Mouse (Mus musculus): ENCODE measurements around the gene Hist1h1t. TPM values are rescaled to one million over a fixed set of nuclear protein-coding genes. Genes with fewer than 3 reads are reported as not detected.

Gene Hist1h1t
- not detected for polyA plus RNA-seq (2014; fragmentation: Illumina TruSeq; extraction: RNeasy Lipid Tissue Mini Kit (QIAGEN cat#74804); ENCODE audit: low read depth, low replicate concordance)

DNA sequence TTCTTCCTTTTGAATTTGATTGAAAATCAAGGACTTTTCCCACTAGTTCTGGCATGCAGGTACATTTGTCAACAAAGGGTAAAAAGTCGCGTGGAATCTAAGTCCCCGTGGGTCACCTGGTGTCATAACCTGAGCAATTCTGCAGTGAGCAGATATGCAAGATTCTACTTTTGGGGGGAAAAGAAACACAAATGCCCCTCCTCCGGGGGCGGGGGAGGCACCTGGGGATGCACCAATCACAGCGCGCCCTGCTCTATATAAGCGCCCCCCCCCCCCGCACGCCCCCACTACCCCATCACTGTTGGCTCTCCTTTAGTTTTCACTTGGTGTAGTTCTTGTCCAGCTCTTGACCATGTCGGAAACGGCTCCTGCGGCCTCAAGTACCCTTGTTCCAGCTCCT lies at the start of gene Hist1h1t:
Gene Hist1h1t (plus strand): TSS at position 301 of the 400 bp plus-strand sequence.

DNA sequence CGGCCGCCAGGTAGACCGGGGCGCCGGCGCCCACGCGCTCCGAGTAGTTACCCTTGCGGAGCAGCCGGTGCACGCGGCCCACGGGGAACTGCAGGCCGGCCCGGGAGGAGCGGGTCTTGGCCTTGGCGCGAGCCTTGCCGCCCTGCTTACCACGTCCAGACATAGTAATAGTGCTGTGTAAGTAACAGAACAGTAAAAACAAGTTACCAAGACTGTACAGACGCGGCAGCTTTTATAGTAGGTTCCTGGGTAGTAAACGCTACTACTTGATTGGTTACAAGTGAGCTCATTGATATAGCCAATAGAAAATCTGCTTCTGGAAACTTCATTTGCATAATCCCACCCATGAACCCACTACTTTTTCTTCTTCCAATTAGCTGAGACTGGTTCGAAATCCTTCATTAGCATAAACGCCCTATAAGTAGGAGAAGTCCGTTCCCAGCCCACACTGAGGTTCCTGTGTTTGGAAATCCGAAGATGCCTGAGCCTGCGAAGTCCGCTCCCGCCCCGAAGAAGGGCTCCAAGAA lies 11.8 kb upstream of the Hist1h1t start, which contains the start of the genes Hist1h2ac and Hist1h2bc:
Gene Hist1h2ac (minus strand): TSS at position 194 of the 527 bp plus-strand sequence.
Gene Hist1h2bc (plus strand): TSS at position 445 of the 527 bp plus-strand sequence.

DNA sequence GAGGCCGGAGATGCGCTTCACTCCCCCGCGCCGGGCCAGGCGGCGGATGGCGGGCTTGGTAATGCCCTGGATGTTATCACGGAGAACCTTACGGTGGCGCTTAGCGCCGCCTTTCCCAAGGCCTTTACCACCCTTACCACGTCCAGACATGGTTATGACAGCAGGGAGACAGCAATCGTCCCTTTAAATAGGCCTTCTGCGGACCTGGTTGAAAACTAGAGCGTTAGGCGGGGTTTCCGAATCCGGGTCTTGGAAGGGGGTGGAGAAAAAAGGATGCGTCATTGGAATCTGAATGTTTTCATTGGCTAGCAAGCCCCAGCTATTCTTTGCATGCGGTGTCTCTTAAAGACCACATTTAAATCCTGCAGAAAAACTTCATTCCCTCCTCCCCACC lies 2.7 kb downstream of the Hist1h1t start, which contains the start of gene Hist1h4c:
Gene Hist1h4c (minus strand): TSS at position 155 of the 394 bp plus-strand sequence.

DNA sequence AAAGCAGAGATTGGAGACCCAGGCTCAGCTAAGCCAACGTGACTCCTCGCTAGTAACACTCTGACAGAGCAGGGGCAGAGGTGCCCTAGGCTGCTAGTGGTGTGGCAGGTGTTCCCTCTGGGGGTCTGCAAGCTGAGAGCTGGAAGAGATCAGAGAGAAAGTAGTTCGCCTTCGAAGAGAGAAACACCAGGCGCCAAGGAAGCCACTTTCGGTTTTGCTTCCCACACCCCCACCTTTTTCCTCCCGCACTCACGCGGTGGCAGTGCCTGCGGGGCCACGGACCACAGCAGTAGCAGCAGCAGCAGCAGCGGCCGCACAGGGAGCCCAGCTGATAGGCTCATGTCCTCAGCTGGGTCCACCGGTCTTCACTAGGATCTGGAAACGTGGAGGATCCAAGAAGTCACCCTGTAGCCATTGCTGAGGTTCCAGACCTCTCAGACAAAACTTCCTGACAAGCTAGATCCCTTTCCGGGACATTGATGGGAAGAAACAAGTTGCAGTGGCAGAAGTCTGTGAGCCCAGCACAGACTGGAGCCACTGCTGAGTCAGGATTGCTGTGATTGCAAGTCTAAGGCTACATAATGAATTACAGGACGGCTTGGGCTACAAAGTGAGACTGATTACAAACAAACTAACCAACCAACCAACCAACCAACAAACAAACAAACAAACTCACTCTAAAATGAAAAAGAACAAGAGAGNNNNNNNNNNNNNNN lies 14.9 kb downstream of the Hist1h1t start, which contains the start of gene Hfe:
Gene Hfe (minus strand): TSS at position 481 of the 716 bp plus-strand sequence.

DNA sequence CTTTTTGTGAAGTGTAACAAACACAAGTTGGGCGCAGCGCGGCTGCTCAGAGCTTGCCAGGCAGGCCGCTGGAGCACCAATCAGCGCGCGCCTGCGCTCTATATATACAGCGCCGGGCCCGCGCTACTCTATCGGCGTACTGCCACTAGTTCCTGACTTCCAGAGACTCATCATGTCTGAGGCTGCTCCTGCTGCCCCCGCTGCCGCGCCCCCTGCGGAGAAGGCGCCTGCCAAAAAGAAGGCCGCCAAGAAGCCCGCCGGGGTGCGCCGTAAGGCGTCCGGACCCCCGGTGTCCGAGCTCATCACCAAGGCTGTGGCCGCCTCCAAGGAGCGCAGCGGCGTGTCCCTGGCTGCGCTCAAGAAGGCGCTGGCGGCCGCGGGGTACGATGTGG lies 43.1 kb downstream of the Hist1h1t start, which contains the start of gene Hist1h1c:
Gene Hist1h1c (plus strand): TSS at position 132 of the 392 bp plus-strand sequence.

DNA sequence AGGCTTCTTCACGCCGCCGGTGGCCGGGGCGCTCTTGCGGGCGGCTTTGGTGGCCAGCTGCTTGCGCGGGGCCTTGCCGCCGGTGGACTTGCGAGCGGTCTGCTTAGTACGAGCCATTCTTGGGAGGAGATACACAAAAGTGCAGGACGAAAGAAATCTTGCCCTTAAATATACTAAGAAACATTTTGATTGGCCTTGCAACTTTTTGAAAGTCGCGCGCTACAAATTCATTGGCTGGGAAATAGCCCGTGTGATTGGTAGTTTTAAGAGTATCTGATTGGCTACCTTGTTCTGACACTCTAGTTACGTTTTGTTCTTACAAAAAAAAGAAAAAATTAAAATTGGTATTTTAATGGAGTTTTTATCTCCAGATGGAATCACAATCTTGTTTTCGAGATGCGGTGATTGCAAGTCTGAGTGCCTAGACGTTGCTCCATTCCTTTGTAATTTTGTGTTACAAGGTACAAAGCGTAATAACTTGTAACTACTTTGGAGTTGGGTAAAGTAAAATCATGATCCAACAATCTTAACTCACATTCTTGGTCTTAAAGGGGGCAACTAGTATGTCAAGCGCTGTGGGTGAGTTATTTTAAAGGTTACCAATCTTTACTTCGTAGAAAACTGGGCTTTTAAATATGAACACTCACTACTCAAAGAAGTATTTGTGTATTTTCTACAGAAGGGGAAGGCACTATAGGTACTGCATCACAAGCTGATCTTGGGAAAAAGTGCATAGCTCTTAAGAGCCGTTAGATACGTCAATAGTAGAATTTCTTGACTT lies 50.0 kb downstream of the Hist1h1t start, which contains the start of gene Hist1h3c:
Gene Hist1h3c (minus strand): TSS at position 222 of the 781 bp plus-strand sequence.

Other genes with a start within 250 kb of the Hist1h1t start
- not detected for gene Btn1a1, start 229.9 kb upstream of the Hist1h1t start, polyA plus RNA-seq (2014; fragmentation: Illumina TruSeq; extraction: RNeasy Lipid Tissue Mini Kit (QIAGEN cat#74804); ENCODE audit: low read depth, low replicate concordance)
- not detected for gene Btn2a2, start 207.0 kb upstream of the Hist1h1t start, polyA plus RNA-seq (2014; fragmentation: Illumina TruSeq; extraction: RNeasy Lipid Tissue Mini Kit (QIAGEN cat#74804); ENCODE audit: low read depth, low replicate concordance)
- gene Hist1h4h, start 164.8 kb upstream of the Hist1h1t start, polyA plus RNA-seq (2014; fragmentation: Illumina TruSeq; extraction: RNeasy Lipid Tissue Mini Kit (QIAGEN cat#74804); ENCODE audit: low read depth, low replicate concordance) = not detected
- not detected for gene Hist1h2af, start 161.9 kb upstream of the Hist1h1t start, polyA plus RNA-seq (2014; fragmentation: Illumina TruSeq; extraction: RNeasy Lipid Tissue Mini Kit (QIAGEN cat#74804); ENCODE audit: low read depth, low replicate concordance)
- not detected for gene Hist1h3g, start 160.4 kb upstream of the Hist1h1t start, polyA plus RNA-seq (2014; fragmentation: Illumina TruSeq; extraction: RNeasy Lipid Tissue Mini Kit (QIAGEN cat#74804); ENCODE audit: low read depth, low replicate concordance)
- 1.2 TPM for gene Hist1h2bh, start 152.4 kb upstream of the Hist1h1t start, polyA plus RNA-seq (2014; fragmentation: Illumina TruSeq; extraction: RNeasy Lipid Tissue Mini Kit (QIAGEN cat#74804); ENCODE audit: low read depth, low replicate concordance)
- not detected for gene Hist1h3f, start 151.8 kb upstream of the Hist1h1t start, polyA plus RNA-seq (2014; fragmentation: Illumina TruSeq; extraction: RNeasy Lipid Tissue Mini Kit (QIAGEN cat#74804); ENCODE audit: low read depth, low replicate concordance)
- not detected for gene Hist1h4f, start 144.2 kb upstream of the Hist1h1t start, polyA plus RNA-seq (2014; fragmentation: Illumina TruSeq; extraction: RNeasy Lipid Tissue Mini Kit (QIAGEN cat#74804); ENCODE audit: low read depth, low replicate concordance)
- gene Hist1h1d, start 142.6 kb upstream of the Hist1h1t start, polyA plus RNA-seq (2014; fragmentation: Illumina TruSeq; extraction: RNeasy Lipid Tissue Mini Kit (QIAGEN cat#74804); ENCODE audit: low read depth, low replicate concordance) = 3.8 TPM
- not detected for gene Hist1h3e, start 133.4 kb upstream of the Hist1h1t start, polyA plus RNA-seq (2014; fragmentation: Illumina TruSeq; extraction: RNeasy Lipid Tissue Mini Kit (QIAGEN cat#74804); ENCODE audit: low read depth, low replicate concordance)
- gene Hist1h2ae, start 124.6 kb upstream of the Hist1h1t start, polyA plus RNA-seq (2014; fragmentation: Illumina TruSeq; extraction: RNeasy Lipid Tissue Mini Kit (QIAGEN cat#74804); ENCODE audit: low read depth, low replicate concordance) = not detected
- gene Hist1h2bg, start 124.4 kb upstream of the Hist1h1t start, polyA plus RNA-seq (2014; fragmentation: Illumina TruSeq; extraction: RNeasy Lipid Tissue Mini Kit (QIAGEN cat#74804); ENCODE audit: low read depth, low replicate concordance) = not detected
- not detected for gene Hist1h2bf, start 121.6 kb upstream of the Hist1h1t start, polyA plus RNA-seq (2014; fragmentation: Illumina TruSeq; extraction: RNeasy Lipid Tissue Mini Kit (QIAGEN cat#74804); ENCODE audit: low read depth, low replicate concordance)
- gene Hist1h2ad, start 121.4 kb upstream of the Hist1h1t start, polyA plus RNA-seq (2014; fragmentation: Illumina TruSeq; extraction: RNeasy Lipid Tissue Mini Kit (QIAGEN cat#74804); ENCODE audit: low read depth, low replicate concordance) = not detected
- 0.49 TPM for gene Hist1h3d, start 120.1 kb upstream of the Hist1h1t start, polyA plus RNA-seq (2014; fragmentation: Illumina TruSeq; extraction: RNeasy Lipid Tissue Mini Kit (QIAGEN cat#74804); ENCODE audit: low read depth, low replicate concordance)
- 0.40 TPM for gene Hist1h4d, start 114.2 kb upstream of the Hist1h1t start, polyA plus RNA-seq (2014; fragmentation: Illumina TruSeq; extraction: RNeasy Lipid Tissue Mini Kit (QIAGEN cat#74804); ENCODE audit: low read depth, low replicate concordance)
- gene Hist1h2be, start 74.7 kb upstream of the Hist1h1t start, polyA plus RNA-seq (2014; fragmentation: Illumina TruSeq; extraction: RNeasy Lipid Tissue Mini Kit (QIAGEN cat#74804); ENCODE audit: low read depth, low replicate concordance) = 17.8 TPM
- gene Hist1h1e, start 73.3 kb upstream of the Hist1h1t start, polyA plus RNA-seq (2014; fragmentation: Illumina TruSeq; extraction: RNeasy Lipid Tissue Mini Kit (QIAGEN cat#74804); ENCODE audit: low read depth, low replicate concordance) = 7.7 TPM
- gene Hist1h2ac, start 11.9 kb upstream of the Hist1h1t start, polyA plus RNA-seq (2014; fragmentation: Illumina TruSeq; extraction: RNeasy Lipid Tissue Mini Kit (QIAGEN cat#74804); ENCODE audit: low read depth, low replicate concordance) = 3.4 TPM
- gene Hist1h2bc, start 11.6 kb upstream of the Hist1h1t start, polyA plus RNA-seq (2014; fragmentation: Illumina TruSeq; extraction: RNeasy Lipid Tissue Mini Kit (QIAGEN cat#74804); ENCODE audit: low read depth, low replicate concordance) = 366 TPM
- gene Hist1h4c, start 2.6 kb downstream of the Hist1h1t start, polyA plus RNA-seq (2014; fragmentation: Illumina TruSeq; extraction: RNeasy Lipid Tissue Mini Kit (QIAGEN cat#74804); ENCODE audit: low read depth, low replicate concordance) = 6.6 TPM
- 29.7 TPM for gene Hfe, start 15.0 kb downstream of the Hist1h1t start, polyA plus RNA-seq (2014; fragmentation: Illumina TruSeq; extraction: RNeasy Lipid Tissue Mini Kit (QIAGEN cat#74804); ENCODE audit: low read depth, low replicate concordance)
- 67.6 TPM for gene Hist1h1c, start 43.0 kb downstream of the Hist1h1t start, polyA plus RNA-seq (2014; fragmentation: Illumina TruSeq; extraction: RNeasy Lipid Tissue Mini Kit (QIAGEN cat#74804); ENCODE audit: low read depth, low replicate concordance)
- gene Hist1h3c, start 49.8 kb downstream of the Hist1h1t start, polyA plus RNA-seq (2014; fragmentation: Illumina TruSeq; extraction: RNeasy Lipid Tissue Mini Kit (QIAGEN cat#74804); ENCODE audit: low read depth, low replicate concordance) = not detected
- gene Hist1h2bb, start 50.9 kb downstream of the Hist1h1t start, polyA plus RNA-seq (2014; fragmentation: Illumina TruSeq; extraction: RNeasy Lipid Tissue Mini Kit (QIAGEN cat#74804); ENCODE audit: low read depth, low replicate concordance) = not detected
- gene Hist1h2ab, start 55.3 kb downstream of the Hist1h1t start, polyA plus RNA-seq (2014; fragmentation: Illumina TruSeq; extraction: RNeasy Lipid Tissue Mini Kit (QIAGEN cat#74804); ENCODE audit: low read depth, low replicate concordance) = not detected
- gene Hist1h3b, start 56.5 kb downstream of the Hist1h1t start, polyA plus RNA-seq (2014; fragmentation: Illumina TruSeq; extraction: RNeasy Lipid Tissue Mini Kit (QIAGEN cat#74804); ENCODE audit: low read depth, low replicate concordance) = not detected
- gene Hist1h4b, start 61.2 kb downstream of the Hist1h1t start, polyA plus RNA-seq (2014; fragmentation: Illumina TruSeq; extraction: RNeasy Lipid Tissue Mini Kit (QIAGEN cat#74804); ENCODE audit: low read depth, low replicate concordance) = not detected
- gene Hist1h4a, start 65.4 kb downstream of the Hist1h1t start, polyA plus RNA-seq (2014; fragmentation: Illumina TruSeq; extraction: RNeasy Lipid Tissue Mini Kit (QIAGEN cat#74804); ENCODE audit: low read depth, low replicate concordance) = not detected
- gene Hist1h3a, start 66.6 kb downstream of the Hist1h1t start, polyA plus RNA-seq (2014; fragmentation: Illumina TruSeq; extraction: RNeasy Lipid Tissue Mini Kit (QIAGEN cat#74804); ENCODE audit: low read depth, low replicate concordance) = not detected
- gene Hist1h1a, start 67.9 kb downstream of the Hist1h1t start, polyA plus RNA-seq (2014; fragmentation: Illumina TruSeq; extraction: RNeasy Lipid Tissue Mini Kit (QIAGEN cat#74804); ENCODE audit: low read depth, low replicate concordance) = not detected
- not detected for gene Trim38, start 74.1 kb downstream of the Hist1h1t start, polyA plus RNA-seq (2014; fragmentation: Illumina TruSeq; extraction: RNeasy Lipid Tissue Mini Kit (QIAGEN cat#74804); ENCODE audit: low read depth, low replicate concordance)
- 23.4 TPM for gene Slc17a2, start 111.2 kb downstream of the Hist1h1t start, polyA plus RNA-seq (2014; fragmentation: Illumina TruSeq; extraction: RNeasy Lipid Tissue Mini Kit (QIAGEN cat#74804); ENCODE audit: low read depth, low replicate concordance)
- 577 TPM for gene Slc17a3, start 143.6 kb downstream of the Hist1h1t start, polyA plus RNA-seq (2014; fragmentation: Illumina TruSeq; extraction: RNeasy Lipid Tissue Mini Kit (QIAGEN cat#74804); ENCODE audit: low read depth, low replicate concordance)
- gene Slc17a1, start 171.9 kb downstream of the Hist1h1t start, polyA plus RNA-seq (2014; fragmentation: Illumina TruSeq; extraction: RNeasy Lipid Tissue Mini Kit (QIAGEN cat#74804); ENCODE audit: low read depth, low replicate concordance) = 1,038 TPM
- gene Slc17a4, start 219.2 kb downstream of the Hist1h1t start, polyA plus RNA-seq (2014; fragmentation: Illumina TruSeq; extraction: RNeasy Lipid Tissue Mini Kit (QIAGEN cat#74804); ENCODE audit: low read depth, low replicate concordance) = 3.4 TPM
- gene Hist1h2ba, start 238.3 kb downstream of the Hist1h1t start, polyA plus RNA-seq (2014; fragmentation: Illumina TruSeq; extraction: RNeasy Lipid Tissue Mini Kit (QIAGEN cat#74804); ENCODE audit: low read depth, low replicate concordance) = not detected
- gene Hist1h2aa, start 238.6 kb downstream of the Hist1h1t start, polyA plus RNA-seq (2014; fragmentation: Illumina TruSeq; extraction: RNeasy Lipid Tissue Mini Kit (QIAGEN cat#74804); ENCODE audit: low read depth, low replicate concordance) = not detected

All from kidney, adult 10 weeks (tissue).